Mouse (Mus musculus) heart, embryonic 15.5 days (tissue): ENCODE results near the gene Erap1. TPM values are rescaled to one million over a fixed set of nuclear protein-coding genes. Genes with fewer than 3 reads are reported as not detected.
A peak's percentile ranks its signal among the peaks of the same experiment; 100 is the strongest.

Source experiments
- ATAC-seq: fragments of 200-750 bp; cut with Nextera tagmentation; replicated peaks from 2 replicates; pipeline ENCODE4 v1.8.0; 2017; ENCODE audit warnings: low read depth, moderate TSS enrichment; ENCODE audit not compliant: insufficient number of reproducible peaks, insufficient read depth, low FRiP score
- H3K27ac ChIP-seq: fragments of 300-500 bp; sonication (generic); 2 replicates; pipeline ENCODE4 v1.5.1; 2015; ENCODE audit warnings: mild to moderate bottlenecking, inconsistent platforms
- H3K27me3 ChIP-seq: fragments of 300-500 bp; sonication (generic); 2 replicates; pipeline ENCODE4 v1.6.1; 2015; ENCODE audit warnings: inconsistent platforms
- H3K36me3 ChIP-seq: fragments of 300-500 bp; sonication (generic); 2 replicates; pipeline ENCODE4 v1.6.1; 2015; ENCODE audit warnings: mild to moderate bottlenecking, inconsistent platforms
- H3K4me1 ChIP-seq: fragments of 300-500 bp; sonication (generic); replicated peaks from 2 replicates; pipeline ENCODE4 v1.6.1; 2015; ENCODE audit warnings: inconsistent platforms
- H3K4me2 ChIP-seq: fragments of 300-500 bp; sonication (generic); 2 replicates; pipeline ENCODE4 v1.6.1; 2015; ENCODE audit warnings: inconsistent platforms, mild to moderate bottlenecking, moderate library complexity
- H3K4me3 ChIP-seq: fragments of 300-500 bp; sonication (generic); 2 replicates; pipeline ENCODE4 v1.5.1; 2015; ENCODE audit warnings: mild to moderate bottlenecking, inconsistent platforms
- H3K9ac ChIP-seq: fragments of 300-500 bp; sonication (generic); 2 replicates; pipeline ENCODE4 v1.6.1; 2015; ENCODE audit warnings: mild to moderate bottlenecking, inconsistent platforms
- H3K9me3 ChIP-seq: fragments of 300-500 bp; sonication (generic); replicated peaks from 2 replicates; pipeline ENCODE4 v1.6.1; 2016; ENCODE audit warnings: inconsistent platforms
- WGBS: fragments of 180-500 bp; shearing (Covaris S2); methylation state at CpG from one replicate; pipeline ENCODE4 v1.1.7; 2015; ENCODE audit warnings: mixed read lengths; 5-methylcytosine and 5-hydroxymethylcytosine counted together
- polyA plus RNA-seq: library from polyadenylated mRNA; unstranded; fragments of >200 nt; fragmentation: Nextera tagmentation; extraction: Ambion mirVana; gene quantifications from 2 replicates; pipeline ENCODE4 v1.2.1, GENCODE M21; 2015

Erap1 gene
- polyA plus RNA-seq, 1 experiment from 2014 or later = 15.1 TPM

DNA sequence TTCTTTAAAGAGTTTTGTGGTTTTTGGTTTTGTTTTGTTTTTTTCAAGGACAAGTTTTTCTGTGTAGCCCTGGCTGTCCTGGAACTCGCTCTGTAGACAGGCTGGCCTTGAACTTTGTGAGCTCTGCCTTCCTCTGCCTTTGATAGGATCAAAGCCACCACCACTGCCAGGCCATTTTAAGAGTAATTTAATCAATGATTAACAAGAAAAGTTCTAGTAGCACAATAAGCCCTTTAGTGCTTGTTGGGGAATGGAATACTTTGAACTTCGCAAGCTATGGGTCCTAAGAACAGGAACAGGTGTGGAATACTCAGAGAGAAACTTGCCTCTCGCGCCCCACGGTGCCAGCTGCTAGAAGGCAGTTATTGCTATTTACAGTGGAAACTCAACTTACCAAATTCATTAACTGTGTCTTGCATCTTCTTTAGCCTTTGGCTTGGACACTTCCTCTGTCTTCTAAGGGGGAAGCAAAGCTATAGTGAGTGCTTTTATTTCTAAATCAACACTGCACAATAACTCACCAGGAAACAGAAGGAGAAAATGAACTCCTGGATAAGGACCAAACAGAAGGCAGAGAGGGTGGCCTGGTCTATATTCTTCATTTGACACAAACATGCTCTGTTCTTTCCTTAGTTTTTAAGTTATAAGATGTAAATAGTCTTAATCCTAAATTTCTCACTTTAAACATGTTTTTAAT, 56.3 kb downstream of the Erap1 start:
- whole genome bisulfite sequencing = 90% methylated on average over 5 of the region's 5 CpGs
- H3K27me3 ChIP-seq = no peaks in the 10 kb centered on the region
- no peak for ATAC-seq

DNA sequence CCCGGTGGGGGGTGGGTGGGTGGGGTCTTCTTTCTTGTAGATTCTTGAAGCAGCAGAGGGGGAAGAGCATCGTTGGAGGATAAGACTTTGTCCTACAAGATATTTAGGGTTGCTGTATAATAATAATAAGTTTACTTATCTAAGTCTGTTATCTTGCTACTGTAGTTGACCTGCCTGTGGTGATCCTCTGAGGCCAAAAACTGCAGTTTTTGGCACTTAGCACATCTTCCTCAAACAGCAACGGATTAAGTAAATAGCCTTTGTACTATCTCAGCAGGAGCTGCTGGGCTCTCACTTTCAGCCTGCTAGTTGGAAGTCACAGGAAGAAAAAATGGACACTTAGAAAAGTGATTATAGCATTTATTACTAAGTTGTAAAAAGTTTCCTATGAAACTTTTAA, 56.9 kb downstream of the Erap1 start:
- WGBS = 57% methylated on average over 3 of the region's 3 CpGs
- Histone ChIP-seq H3K4me3 (no peak overlapping the region), H3K9ac (no peak overlapping the region), H3K4me1 (no peaks in the 10 kb centered on the region), H3K27ac (no peak overlapping the region), H3K27me3 (no peaks in the 10 kb centered on the region), H3K36me3 (peaks cover 36% of the 10 kb centered on the region), H3K9me3 (no peaks in the 10 kb centered on the region), H3K4me2 (no peak overlapping the region)
- ATAC-seq = no peak

More for the DNA sequence above, 56.3 kb downstream of the Erap1 start:
- Histone ChIP-seq H3K9ac (no peak overlapping the region), H3K4me2 (no peak overlapping the region), H3K36me3 (peaks cover 34% of the 10 kb centered on the region), H3K27ac (no peak overlapping the region), H3K4me3 (no peak overlapping the region), H3K4me1 (no peaks in the 10 kb centered on the region), H3K9me3 (no peaks in the 10 kb centered on the region)

DNA sequence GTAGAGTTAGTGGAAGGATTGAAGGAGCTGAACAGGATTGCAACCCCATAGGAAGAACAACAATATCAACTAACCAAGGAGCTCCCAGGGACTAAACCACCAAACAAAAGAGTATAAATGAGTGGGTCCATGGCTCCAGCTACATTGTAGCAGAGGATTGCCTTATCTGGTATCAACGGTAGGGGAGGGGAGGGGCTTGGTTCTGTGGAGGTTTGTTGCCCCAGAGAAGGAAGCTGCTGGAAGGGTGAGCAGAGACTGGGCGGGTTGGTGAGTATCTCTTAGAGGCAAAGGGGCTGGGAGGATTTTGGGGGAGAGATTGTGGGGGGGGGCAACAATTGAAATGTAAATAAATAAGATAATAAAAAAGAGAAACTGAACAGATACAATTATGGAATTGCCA, 79.6 kb downstream of the Erap1 start:
- no peak overlapping the region for H3K9ac ChIP-seq
- WGBS = 74% methylated on average over 2 of the region's 2 CpGs
- H3K4me2 ChIP-seq = no peak overlapping the region
- no peaks in the 10 kb centered on the region for H3K27me3 ChIP-seq
- H3K4me1 ChIP-seq = no peaks in the 10 kb centered on the region
- no peak overlapping the region for H3K4me3 ChIP-seq
- H3K9me3 ChIP-seq = no peaks in the 10 kb centered on the region
- peaks cover 54% of the 10 kb centered on the region for H3K36me3 ChIP-seq
- no peak overlapping the region for H3K27ac ChIP-seq
- ATAC-seq = no peak

GRCm38 (mm10) chr13:74733726-74734125, 94.4 kb downstream of the Erap1 start:
- no peak for ATAC-seq

DNA sequence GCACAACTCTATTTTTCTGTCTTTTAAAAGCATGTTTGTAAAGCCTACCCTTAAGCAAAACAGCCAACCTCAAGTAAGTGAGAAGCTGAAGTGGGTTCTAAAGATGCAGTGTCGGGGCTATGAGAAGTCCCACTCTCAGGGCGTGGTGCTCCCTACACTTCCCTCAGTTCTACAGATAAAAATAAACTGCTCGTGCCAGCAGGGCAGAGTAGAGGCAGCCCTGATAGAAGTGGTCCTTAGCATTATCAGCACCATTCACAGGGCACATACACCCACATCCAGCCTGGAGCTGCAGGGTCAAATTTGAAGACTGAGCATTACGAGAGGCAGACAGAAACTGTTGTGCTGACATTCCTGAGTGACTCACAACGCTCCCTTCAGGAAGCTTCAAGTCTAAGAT, 96.5 kb downstream of the Erap1 start:
- Histone ChIP-seq H3K36me3 (peaks cover 60% of the 10 kb centered on the region), H3K27ac (no peak overlapping the region), H3K27me3 (no peaks in the 10 kb centered on the region), H3K4me2 (no peak overlapping the region), H3K9me3 (no peaks in the 10 kb centered on the region), H3K4me3 (no peak overlapping the region), H3K9ac (no peak overlapping the region), H3K4me1 (peaks cover 5% of the 10 kb centered on the region; the same call in 1 of the 2 replicates)
- peak; percentile 43; the same call in 1 of the 2 replicates for ATAC-seq
- WGBS = 39% methylated on average over 5 of the region's 5 CpGs

More at GRCm38 (mm10) chr13:74733726-74734125, 94.4 kb downstream of the Erap1 start:
- WGBS = 90% methylated on average over 4 of the region's 4 CpGs
- H3K27me3 ChIP-seq = no peaks in the 10 kb centered on the region
- no peak overlapping the region for H3K27ac ChIP-seq
- H3K4me1 ChIP-seq = peaks cover 5% of the 10 kb centered on the region; the same call in 1 of the 2 replicates
- no peak overlapping the region for H3K4me3 ChIP-seq
- H3K4me2 ChIP-seq = no peak overlapping the region
- no peak overlapping the region for H3K9ac ChIP-seq
- no peaks in the 10 kb centered on the region for H3K9me3 ChIP-seq
- peaks cover 72% of the 10 kb centered on the region for H3K36me3 ChIP-seq

- H3K36me3 ChIP-seq = peaks cover 59% of the 10 kb centered on the region
- ATAC-seq = no peak
- H3K4me1 ChIP-seq = peaks cover 5% of the 10 kb centered on the region; the same call in 1 of the 2 replicates
- H3K4me2 ChIP-seq = no peak overlapping the region
- H3K27ac ChIP-seq = no peak overlapping the region
- 77% methylated on average over 2 of the region's 2 CpGs for WGBS
- no peak overlapping the region for H3K4me3 ChIP-seq
- H3K9me3 ChIP-seq = no peaks in the 10 kb centered on the region
- no peak overlapping the region for H3K9ac ChIP-seq
- no peaks in the 10 kb centered on the region for H3K27me3 ChIP-seq
Observed at GRCm38 (mm10) chr13:74736396-74736795, 97.0 kb downstream of the Erap1 start.

Other genes with a start within 250 kb of the Erap1 start
- 3.8 and 4.8 TPM in 2 replicates for gene Zfp72, start 248.7 kb upstream of the Erap1 start, polyA plus RNA-seq
- gene Ftl1-ps1, start 239.9 kb upstream of the Erap1 start, polyA plus RNA-seq = 57.7 and 65.8 TPM in 2 replicates
- gene Zfp825, start 145.6 kb upstream of the Erap1 start, polyA plus RNA-seq = 11.8 and 12.7 TPM in 2 replicates
- gene Cast, start 169.2 kb downstream of the Erap1 start, polyA plus RNA-seq = 52.9 and 55.0 TPM in 2 replicates